Mouse (Mus musculus) C2C12 (cell line): ENCODE results near the gene 4933405O20Rik.

Source experiments
- CTCF ChIP-seq: IDR thresholded peaks from one replicate; pipeline ENCODE4 v1.5.1; 2011; ENCODE audit not compliant: control insufficient read depth, insufficient read depth, insufficient read length
- MAX ChIP-seq: IDR thresholded peaks from one replicate; pipeline ENCODE4 v1.6.1; 2011; ENCODE audit warnings: mild to moderate bottlenecking, control low read depth
- MYOD1 ChIP-seq: IDR thresholded peaks from one replicate; pipeline ENCODE4 v1.6.1; 2011; ENCODE audit warnings: low read depth; ENCODE audit not compliant: control insufficient read depth, insufficient read length
- MYOG ChIP-seq: IDR thresholded peaks from one replicate; pipeline ENCODE4 v1.6.1; 2011; ENCODE audit not compliant: control insufficient read depth, insufficient read length; ENCODE audit errors: extremely low read depth

DNA sequence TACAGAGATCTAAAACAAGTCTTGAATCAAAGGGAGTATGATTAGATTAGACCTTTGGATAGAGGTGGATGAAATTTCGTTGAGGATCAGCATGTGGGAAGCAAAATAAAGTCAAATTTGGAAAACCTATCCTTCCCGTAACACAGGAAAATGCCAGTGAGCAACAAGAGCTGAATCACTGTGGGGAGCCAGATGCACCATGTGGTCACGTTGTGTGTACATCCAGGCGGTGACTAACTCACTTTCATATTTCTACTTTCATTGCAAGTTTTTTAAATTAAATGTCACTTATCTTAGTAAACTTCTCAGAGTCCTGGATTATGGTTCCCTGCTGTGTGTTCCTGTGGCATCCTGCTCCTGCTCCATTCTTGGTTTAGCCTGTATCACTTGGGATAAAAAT is 47.6 kb upstream of the 4933405O20Rik start:
- TF ChIP-seq MYOD1 (no peak), CTCF (no peak), MAX (no peak), MYOG (no peak)
